Mouse (Mus musculus): ENCODE data around the gene Bag3. TPM values are rescaled to one million over a fixed set of nuclear protein-coding genes. Genes with fewer than 3 reads are reported as not detected.
"Not testable (repeated sequence)": the region's sequence is repeated elsewhere in the genome, so short reads cannot be mapped to it uniquely, and the experiment has no call there.

Gene Bag3
- total RNA-seq, 1 experiment from 2014 or later = 148 TPM

GRCm38 (mm10) chr7:128538196-128538595 lies 14.8 kb downstream of the Bag3 start:
- DNase-seq = no peak

GRCm38 (mm10) chr7:128538769-128539168 lies 15.4 kb downstream of the Bag3 start:
- no peak for DNase-seq

DNA sequence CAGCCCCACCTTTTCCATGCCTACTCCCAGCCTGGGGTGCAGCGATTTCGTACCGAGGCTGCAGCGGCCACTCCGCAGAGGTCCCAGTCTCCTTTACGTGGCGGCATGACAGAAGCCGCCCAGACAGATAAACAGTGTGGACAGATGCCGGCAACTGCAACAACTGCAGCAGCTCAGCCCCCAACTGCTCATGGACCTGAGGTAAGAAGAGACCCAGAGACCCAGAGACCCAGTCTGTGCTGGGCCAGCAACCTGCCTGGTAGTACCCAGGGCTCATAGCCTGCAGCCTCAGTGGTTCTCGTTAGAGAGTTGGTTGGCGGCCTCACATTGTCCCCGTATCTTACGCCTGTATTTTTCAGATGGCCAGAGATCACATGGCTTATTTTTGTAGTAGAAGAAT lies 16.7 kb downstream of the Bag3 start:
- no peak for DNase-seq

GRCm38 (mm10) chr7:128540734-128541133 lies 17.3 kb downstream of the Bag3 start:
- DNase-seq = no peak

DNA sequence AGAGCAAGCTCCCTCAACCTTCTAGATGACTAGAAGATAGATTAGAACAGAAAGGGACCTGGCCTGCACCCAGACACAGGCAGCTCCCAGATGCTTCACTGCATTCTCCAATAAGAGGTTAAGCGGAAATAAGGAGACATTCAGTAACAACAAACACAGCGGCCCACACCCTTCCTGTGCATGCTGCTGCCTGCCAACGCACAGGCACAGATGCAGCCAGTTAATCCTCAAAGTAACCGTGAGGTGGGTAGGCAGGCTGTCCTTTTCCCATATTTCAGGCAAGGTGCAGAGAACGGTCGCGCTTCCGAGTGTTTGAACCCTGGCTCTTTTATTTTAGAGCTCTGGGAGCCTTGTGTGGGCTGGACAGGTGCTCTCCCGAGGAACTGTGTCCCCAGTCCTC lies 17.8 kb downstream of the Bag3 start:
- DNase-seq = no peak

DNA sequence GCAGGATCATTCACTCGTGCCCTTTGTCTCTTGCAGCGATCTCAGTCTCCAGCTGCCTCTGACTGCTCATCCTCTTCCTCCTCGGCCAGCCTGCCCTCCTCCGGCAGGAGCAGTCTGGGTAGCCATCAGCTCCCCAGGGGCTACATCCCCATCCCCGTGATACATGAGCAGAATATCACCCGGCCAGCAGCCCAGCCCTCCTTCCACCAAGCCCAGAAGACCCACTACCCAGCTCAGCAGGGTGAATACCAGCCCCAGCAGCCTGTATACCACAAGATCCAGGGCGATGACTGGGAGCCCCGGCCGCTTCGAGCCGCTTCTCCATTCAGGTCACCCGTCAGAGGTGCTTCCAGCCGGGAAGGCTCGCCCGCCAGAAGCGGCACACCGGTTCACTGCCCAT lies 18.4 kb downstream of the Bag3 start:
- no peak for DNase-seq

GRCm38 (mm10) chr7:128542488-128542887 lies 19.1 kb downstream of the Bag3 start:
- DNase-seq = no peak

DNA sequence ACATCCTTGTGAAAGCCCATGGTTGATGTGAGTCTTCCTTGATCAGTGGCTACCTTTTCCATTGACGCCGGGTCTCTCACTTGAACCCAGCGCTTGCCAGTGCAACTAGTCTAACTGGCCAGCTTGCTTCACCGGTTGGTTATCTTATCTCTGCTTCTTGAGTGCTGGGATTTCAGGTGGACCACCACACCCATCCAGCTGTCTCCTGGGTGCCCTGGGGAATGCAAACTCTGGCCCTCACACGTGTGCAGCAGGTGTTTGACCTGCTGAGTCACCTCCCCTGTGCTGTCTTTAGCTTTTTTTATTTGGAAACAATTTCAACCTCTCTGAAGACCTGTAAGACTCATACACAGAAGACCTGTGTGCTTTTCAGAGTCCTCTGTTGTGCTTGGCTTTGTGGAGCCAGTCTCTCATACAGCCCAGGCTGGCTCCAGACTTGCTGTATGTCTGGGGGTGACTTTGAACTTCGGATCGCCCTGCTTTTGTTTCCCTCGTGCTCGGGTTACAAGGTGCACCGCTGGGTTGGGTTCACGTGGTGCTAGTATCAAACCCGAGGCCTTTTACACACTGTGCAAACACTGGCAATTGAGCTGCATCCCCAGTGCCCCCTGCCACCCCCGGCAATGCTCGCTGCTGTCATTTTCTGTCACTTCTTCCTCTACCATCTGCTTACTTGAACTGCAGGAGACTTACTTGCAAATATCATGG lies 19.9 kb downstream of the Bag3 start:
- DNase-seq = no peak

- DNase-seq = no peak
Observed at GRCm38 (mm10) chr7:128543961-128544360, 20.5 kb downstream of the Bag3 start.

- DNase-seq = no peak
Observed at GRCm38 (mm10) chr7:128544566-128545262, 21.3 kb downstream of the Bag3 start.

- DNase-seq = no peak
Observed at GRCm38 (mm10) chr7:128546031-128546430, 22.6 kb downstream of the Bag3 start.

DNA sequence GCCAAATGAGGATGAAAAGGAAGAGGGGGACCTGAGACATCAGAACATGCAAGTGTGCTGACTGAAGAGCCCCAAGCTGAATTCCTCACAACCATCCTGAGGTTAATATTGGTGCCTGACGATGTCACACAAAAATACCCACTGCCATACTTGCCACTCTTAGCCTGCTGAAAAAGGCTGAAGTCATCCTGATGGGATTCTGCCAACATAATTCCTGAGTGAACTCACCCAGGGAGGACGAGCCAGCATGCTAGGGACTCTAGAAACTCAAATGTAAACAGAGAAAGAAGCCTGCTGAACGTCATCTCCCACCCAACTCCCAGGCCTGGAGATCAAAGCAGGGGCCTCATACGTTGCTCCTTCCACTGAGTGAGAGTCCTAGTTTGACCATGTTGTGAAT lies 25.7 kb downstream of the Bag3 start:
- no peak for DNase-seq

- no peak for DNase-seq
Observed at GRCm38 (mm10) chr7:128550328-128551086, 27.1 kb downstream of the Bag3 start.

GRCm38 (mm10) chr7:128551087-128551457 lies 27.7 kb downstream of the Bag3 start:
- no peak for DNase-seq

GRCm38 (mm10) chr7:128553105-128553705 lies 29.8 kb downstream of the Bag3 start:
- no peak for DNase-seq

- peak; percentile 51 for DNase-seq
Observed at GRCm38 (mm10) chr7:128554502-128554901, 31.1 kb downstream of the Bag3 start.

DNA sequence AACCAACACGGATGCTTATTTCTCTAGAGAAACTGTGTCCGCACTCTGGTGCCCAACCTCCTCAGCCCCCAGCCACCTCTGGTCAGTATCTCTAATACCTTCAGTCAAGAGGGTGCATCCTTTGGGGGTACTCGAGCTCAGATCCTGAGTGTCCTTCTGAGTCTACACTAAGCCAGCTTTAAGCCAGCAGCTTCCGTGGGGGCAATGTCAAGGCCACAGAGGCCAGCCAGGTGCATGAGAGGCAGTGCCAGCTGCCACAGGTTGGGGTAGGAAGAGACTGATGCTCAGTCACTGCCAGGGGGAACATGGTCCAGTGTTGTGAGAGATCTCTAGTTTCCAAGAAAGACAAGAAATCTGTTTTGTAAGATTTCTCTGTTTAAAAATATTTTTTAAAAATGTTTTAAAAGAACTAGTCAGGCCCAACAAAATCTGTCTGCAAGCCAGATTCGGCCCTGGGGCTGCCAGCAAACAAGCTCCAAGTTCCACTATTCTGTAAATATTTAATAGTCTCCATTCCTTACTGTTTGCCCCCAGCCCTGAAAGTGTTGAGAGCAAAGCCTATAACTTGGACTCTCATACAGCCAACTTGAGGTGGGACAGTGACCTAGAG lies 31.8 kb downstream of the Bag3 start:
- DNase-seq = no peak

DNA sequence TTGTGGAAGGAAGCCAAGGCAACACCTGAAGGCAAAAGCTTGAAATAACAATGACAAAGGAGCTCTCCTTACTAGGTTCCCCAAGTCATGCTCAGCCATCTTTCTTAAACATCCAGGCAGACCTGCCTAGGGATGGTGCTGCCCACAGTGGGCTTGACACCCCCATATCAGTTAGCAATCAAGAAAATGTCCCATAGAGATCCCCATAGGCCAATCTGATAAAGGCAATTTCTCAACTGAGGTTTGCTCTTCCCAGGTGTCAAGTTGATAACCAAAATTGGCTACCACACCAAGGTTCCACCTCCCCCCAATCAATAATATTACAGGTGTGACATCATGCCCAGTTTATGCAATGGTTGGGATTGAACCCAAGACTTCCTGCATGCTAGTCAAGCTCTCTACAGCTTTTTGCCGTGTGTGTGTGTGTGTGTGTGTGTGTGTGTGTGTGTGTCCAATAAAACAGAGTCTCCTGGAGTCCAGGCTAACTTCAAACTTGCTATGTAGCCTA lies 33.6 kb downstream of the Bag3 start:
- DNase-seq = no peak

- DNase-seq = peak; percentile 48
Observed at GRCm38 (mm10) chr7:128563373-128563772, 40.0 kb downstream of the Bag3 start.

DNA sequence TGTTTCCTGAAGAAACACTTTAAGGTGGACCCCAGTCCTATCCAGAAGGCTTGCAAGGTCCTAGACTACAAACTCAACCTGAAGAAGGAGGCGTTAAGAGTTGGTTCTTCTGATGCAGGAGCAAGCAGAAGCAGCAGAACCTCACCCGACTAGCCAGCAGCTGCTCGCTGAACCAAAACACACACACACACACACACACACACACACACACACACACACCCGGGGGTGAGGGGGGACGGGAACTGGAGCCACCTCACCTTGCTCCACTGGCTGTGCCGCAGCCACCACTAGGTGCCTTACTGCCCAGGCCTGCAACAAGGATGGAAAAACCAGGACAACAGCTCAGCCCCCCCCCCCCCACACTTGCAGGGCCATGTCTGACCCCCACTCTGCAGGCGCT lies 42.9 kb downstream of the Bag3 start:
- DNase-seq = no peak

- no peak for DNase-seq
Observed at GRCm38 (mm10) chr7:128567561-128568244, 44.3 kb downstream of the Bag3 start.

- not testable (repeated sequence) for DNase-seq
Observed at GRCm38 (mm10) chr7:128569429-128569828, 46.0 kb downstream of the Bag3 start.
